Mouse (Mus musculus) embryonic facial prominence, embryonic 14.5 days (tissue): Measurements from ENCODE around the gene Slc22a2. TPM values are rescaled to one million over a fixed set of nuclear protein-coding genes. Genes with fewer than 3 reads are reported as not detected.
A peak's percentile ranks its signal among the peaks of the same experiment; 100 is the strongest.
"Not testable (repeated sequence)": the region's sequence is repeated elsewhere in the genome, so short reads cannot be mapped to it uniquely, and the experiment has no call there.

ENCODE experiments used
- ATAC-seq: fragments of 200-750 bp; cut with Nextera tagmentation; 2 replicates; pipeline ENCODE4 v1.8.0; 2017; ENCODE audit warnings: low read depth, moderate number of reproducible peaks, moderate TSS enrichment
- DNase-seq: peaks from one replicate; pipeline ENCODE4 v3.0.0-alpha.2; 2015; ENCODE audit warnings: low spot score
- H3K27ac ChIP-seq: fragments of 300-500 bp; sonication (generic); replicated peaks from 2 replicates; pipeline ENCODE4 v1.5.1; 2014; ENCODE audit warnings: low read depth, mild to moderate bottlenecking, low read length, moderate library complexity
- H3K27me3 ChIP-seq: fragments of 300-500 bp; sonication (generic); replicated peaks from 2 replicates; pipeline ENCODE4 v1.6.1; 2014; ENCODE audit warnings: low read length; ENCODE audit not compliant: control insufficient read depth, insufficient read depth
- H3K36me3 ChIP-seq: fragments of 300-500 bp; sonication (generic); 2 replicates; pipeline ENCODE4 v1.6.1; 2014; ENCODE audit warnings: low read length, mixed read lengths; ENCODE audit not compliant: control insufficient read depth, insufficient read depth
- H3K4me1 ChIP-seq: fragments of 300-500 bp; sonication (generic); 2 replicates; pipeline ENCODE4 v1.6.1; 2014; ENCODE audit warnings: antibody characterized with exemption, low read length; ENCODE audit not compliant: control insufficient read depth, insufficient read depth
- H3K4me2 ChIP-seq: fragments of 300-500 bp; sonication (generic); 2 replicates; pipeline ENCODE4 v1.6.1; 2014; ENCODE audit warnings: low read depth, mild to moderate bottlenecking, low read length, moderate library complexity, mixed read lengths
- H3K4me3 ChIP-seq: fragments of 300-500 bp; sonication (generic); 2 replicates; pipeline ENCODE4 v1.5.1; 2014; ENCODE audit warnings: low read depth, mild to moderate bottlenecking, low read length
- H3K9ac ChIP-seq: fragments of 300-500 bp; sonication (generic); 2 replicates; pipeline ENCODE4 v1.6.1; 2014; ENCODE audit warnings: low read depth, mild to moderate bottlenecking, low read length, moderate library complexity, mixed read lengths
- H3K9me3 ChIP-seq: fragments of 300-500 bp; sonication (generic); 2 replicates; pipeline ENCODE4 v1.6.1; 2016; ENCODE audit warnings: low read length; ENCODE audit not compliant: control insufficient read depth
- WGBS: fragments of 180-500 bp; shearing (Covaris S2); extraction: QIAGEN DNeasy Blood & Tissue Kit; methylation state at CpG from one replicate; pipeline ENCODE4 v1.1.7; 2014; 5-methylcytosine and 5-hydroxymethylcytosine counted together
- polyA plus RNA-seq: library from polyadenylated mRNA; unstranded; fragments of >200 nt; fragmentation: Nextera tagmentation; extraction: Ambion mirVana; gene quantifications from 2 replicates; pipeline ENCODE4 v1.2.1, GENCODE M21; 2014

The Slc22a2 gene
- 0.17 and 0.50 TPM in 2 replicates for polyA plus RNA-seq

DNA sequence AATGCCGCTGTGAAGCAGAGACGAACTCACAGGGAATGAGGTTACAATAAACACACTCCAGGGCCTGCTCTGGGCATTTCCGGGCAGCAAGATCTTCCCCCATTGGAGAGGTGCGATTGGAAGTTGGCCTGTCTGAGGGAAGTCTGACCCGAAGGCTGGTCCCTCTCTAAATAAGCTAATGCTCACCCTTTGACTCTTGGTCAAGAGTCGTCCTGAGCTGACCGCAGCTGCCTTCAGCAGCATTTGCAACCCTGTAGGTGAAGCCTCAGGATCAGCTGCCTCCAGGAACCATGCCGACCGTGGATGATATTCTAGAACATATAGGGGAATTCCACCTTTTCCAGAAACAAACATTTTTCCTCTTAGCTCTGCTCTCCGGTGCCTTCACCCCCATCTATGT lies at the start of gene Slc22a2:
Gene Slc22a2 (plus strand): TSS at position 142 of the 400 bp plus-strand sequence.
- no peak for DNase-seq
- WGBS, result 52% methylated on average over 10 of the region's 10 CpGs
- Histone ChIP-seq H3K9ac (no peak within 1 kb of the TSS), H3K4me2 (no peak within 1 kb of the TSS), H3K4me1 (no peaks in the 10 kb centered on the region), H3K4me3 (no peak within 1 kb of the TSS), H3K27ac (no peak within 1 kb of the TSS), H3K9me3 (no peaks in the 10 kb centered on the region), H3K36me3 (no peaks in the 10 kb centered on the region), H3K27me3 (no peaks in the 10 kb centered on the region)
- no peak for ATAC-seq

DNA sequence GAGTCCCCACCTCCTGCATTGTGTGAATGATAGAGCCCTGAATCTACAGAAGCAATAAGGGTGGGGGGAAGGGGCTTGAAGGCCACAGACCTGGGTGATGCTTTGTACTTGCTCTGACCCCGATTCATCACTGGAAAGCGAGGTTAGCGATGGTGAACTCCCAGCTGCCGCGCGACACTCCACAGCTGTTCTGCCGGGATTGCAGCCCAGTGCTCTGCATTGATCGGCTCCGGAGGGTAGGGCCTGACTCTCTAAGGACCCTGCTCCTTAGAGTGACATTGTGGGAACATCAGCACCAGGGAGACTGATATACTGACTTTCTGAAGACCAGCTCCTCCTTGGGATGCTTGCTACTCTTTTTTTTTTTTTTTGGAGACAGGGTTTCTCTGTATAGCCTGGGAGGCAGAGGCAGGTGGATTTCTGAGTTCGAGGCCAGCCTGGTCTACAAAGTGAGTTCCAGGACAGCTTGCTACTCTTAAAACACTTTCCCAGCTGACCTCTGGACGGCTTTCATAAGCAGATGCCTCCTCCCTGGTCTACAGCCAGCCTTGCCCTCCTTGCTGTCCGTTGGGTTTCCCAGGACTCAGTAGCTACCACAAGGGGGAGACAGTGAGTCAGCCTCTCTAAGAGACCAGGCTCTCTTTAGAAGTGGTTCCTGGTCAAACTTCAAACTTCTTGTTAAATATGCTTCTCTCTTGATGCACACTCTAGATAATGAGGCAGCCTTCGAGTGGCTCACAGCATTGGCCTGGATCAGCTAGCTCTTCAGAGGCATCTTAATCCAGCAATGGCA lies 49.4 kb upstream of the Slc22a2 start:
- peak; percentile 80 for DNase-seq
- Histone ChIP-seq H3K4me3 (no peak overlapping the region), H3K9ac (no peak overlapping the region), H3K9me3 (no peaks in the 10 kb centered on the region), H3K4me1 (no peaks in the 10 kb centered on the region), H3K4me2 (no peak overlapping the region), H3K36me3 (no peaks in the 10 kb centered on the region), H3K27ac (no peak overlapping the region), H3K27me3 (no peaks in the 10 kb centered on the region)
- ATAC-seq, result no peak
- WGBS, result 57% methylated on average over 13 of the region's 13 CpGs

DNA sequence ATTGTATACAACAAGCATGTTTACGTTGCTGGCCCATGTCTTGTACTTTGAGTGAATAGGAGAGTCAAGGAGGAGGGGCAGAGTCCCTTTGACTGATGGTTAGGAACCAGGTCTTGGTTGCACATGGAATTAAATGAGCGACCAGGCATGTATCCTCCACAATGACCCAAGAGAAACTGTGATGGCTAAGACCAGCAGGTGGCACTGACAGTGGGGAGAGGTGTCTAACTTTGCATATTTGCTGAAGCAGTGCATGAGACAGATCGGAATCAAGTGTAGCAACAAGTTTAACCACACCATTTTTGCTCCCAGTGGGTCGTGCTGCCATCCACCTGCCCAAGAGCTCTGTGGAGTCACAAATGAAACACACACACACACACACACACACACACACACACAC lies 21.7 kb upstream of the Slc22a2 start:
- ATAC-seq, result no peak
- H3K9me3 ChIP-seq, result 0 out of 2 replicates have a peak, but pooled peaks cover 5% of the 10 kb centered on the region
- no peak overlapping the region for H3K4me3 ChIP-seq
- DNase-seq, result no peak
- no peak overlapping the region for H3K9ac ChIP-seq
- H3K27ac ChIP-seq, result no peak overlapping the region
- H3K4me1 ChIP-seq, result no peaks in the 10 kb centered on the region
- H3K36me3 ChIP-seq, result no peaks in the 10 kb centered on the region
- 83% methylated on average over 4 of the region's 4 CpGs for WGBS
- no peak overlapping the region for H3K4me2 ChIP-seq
- H3K27me3 ChIP-seq, result no peaks in the 10 kb centered on the region

DNA sequence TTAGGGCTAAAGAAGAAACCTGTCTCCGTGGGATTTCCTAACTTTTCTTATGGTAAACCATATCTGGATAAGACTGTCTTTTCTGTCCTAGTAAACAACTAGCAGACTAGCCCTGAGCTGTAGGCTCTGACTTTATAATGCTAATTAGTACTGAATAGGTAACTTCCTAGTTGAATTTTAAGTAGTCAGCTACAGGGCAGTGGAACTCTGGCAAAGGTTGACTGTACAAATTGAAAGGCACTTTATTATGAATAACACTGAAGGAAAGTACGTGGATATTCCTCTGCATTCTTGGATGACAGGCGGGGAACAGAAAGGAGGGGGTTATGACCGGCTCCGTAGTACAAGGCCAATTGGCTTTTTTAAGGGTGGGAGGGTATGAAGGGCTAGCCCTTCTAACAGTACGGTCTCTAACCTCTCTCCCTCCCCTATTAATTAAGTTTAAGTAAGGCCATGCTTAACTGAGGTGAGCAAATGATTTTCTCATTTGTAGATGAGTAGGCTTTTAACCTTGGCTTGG lies 19.4 kb upstream of the Slc22a2 start:
- H3K9me3 ChIP-seq, H3K36me3 ChIP-seq, H3K4me1 ChIP-seq, ATAC-seq, H3K4me3 ChIP-seq, H3K27me3 ChIP-seq, DNase-seq, H3K9ac ChIP-seq, H3K4me2 ChIP-seq, H3K27ac ChIP-seq: not testable (repeated sequence)
- WGBS, result 74% methylated on average over 6 of the region's 6 CpGs

DNA sequence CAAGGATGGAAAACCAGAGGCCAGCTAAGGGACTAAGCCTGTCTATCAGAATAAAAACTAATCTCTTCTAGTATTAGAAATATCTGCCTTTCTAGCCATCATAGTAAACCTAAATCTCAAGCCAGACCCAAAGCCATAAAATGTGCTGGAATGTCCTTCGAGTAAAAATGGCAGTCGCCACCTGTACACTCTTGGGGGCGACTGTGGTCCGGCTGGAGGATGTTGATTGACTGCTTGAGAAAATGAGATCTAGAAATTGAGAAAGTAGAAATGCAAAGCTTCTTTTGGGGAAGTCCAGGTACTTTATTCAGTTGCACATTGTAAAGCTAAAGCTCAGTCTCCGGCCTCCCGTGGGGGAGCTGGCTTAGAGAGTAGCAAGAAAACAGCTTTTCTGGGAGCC lies 18.5 kb upstream of the Slc22a2 start:
- Histone ChIP-seq H3K27ac (no peak overlapping the region), H3K4me3 (no peak overlapping the region), H3K27me3 (no peaks in the 10 kb centered on the region), H3K9ac (no peak overlapping the region), H3K9me3 (no peaks in the 10 kb centered on the region), H3K4me2 (no peak overlapping the region), H3K4me1 (no peaks in the 10 kb centered on the region), H3K36me3 (no peaks in the 10 kb centered on the region)
- WGBS, result 87% methylated on average over 6 of the region's 6 CpGs
- ATAC-seq (no peak), DNase-seq (no peak)

DNA sequence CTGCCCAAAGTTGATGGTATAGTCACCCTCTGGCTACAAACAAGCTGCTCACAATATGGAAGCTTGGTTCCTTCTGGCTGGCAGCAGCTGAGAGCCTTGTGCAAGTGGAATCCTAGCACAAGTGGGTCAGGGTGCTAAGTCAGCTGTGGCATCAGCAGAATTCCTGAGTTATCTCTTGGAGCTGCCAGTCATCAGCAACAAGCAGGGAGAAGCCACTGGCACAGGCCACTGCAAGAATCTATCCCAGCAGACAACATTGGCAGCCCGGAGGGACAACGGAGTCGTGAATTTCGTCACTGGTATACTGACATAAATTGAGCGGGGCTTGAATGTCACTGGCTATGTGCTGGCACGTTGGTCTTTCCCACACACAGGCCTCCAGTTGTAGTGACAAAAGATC lies 12.6 kb upstream of the Slc22a2 start:
- DNase-seq, result no peak
- Histone ChIP-seq H3K36me3 (no peaks in the 10 kb centered on the region), H3K4me1 (no peaks in the 10 kb centered on the region), H3K27ac (no peak overlapping the region), H3K9me3 (no peaks in the 10 kb centered on the region), H3K27me3 (no peaks in the 10 kb centered on the region), H3K9ac (no peak overlapping the region), H3K4me3 (no peak overlapping the region), H3K4me2 (no peak overlapping the region)
- ATAC-seq, result no peak
- whole genome bisulfite sequencing, result 77% methylated on average over 6 of the region's 6 CpGs

DNA sequence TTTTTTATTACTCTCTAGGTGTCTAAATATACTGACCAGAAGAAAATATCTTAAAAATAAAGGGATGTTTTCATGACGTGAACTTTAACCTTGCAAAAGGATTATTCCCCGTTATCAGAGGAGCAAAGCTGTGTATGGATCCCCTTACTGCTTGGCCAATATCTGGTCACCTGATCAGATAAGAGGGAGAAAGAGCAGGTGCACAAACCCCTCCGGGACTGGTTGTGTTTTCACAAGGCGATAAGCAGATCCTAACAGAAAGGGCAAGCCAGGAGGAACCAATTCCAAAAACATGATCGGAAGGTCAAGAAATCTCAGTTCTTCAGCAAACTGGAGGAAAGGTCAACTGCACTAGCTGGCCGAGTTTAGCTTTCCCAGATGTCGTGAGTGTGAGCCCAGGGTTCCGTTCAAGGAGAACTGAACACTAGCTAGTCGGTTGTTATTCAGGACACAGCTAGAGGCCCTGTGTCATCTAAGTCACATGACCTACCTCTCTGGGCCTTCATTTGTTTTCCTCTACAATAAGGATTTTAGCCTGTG lies 11.9 kb upstream of the Slc22a2 start:
- Histone ChIP-seq H3K9me3 (no peaks in the 10 kb centered on the region), H3K4me3 (no peak overlapping the region), H3K36me3 (no peaks in the 10 kb centered on the region), H3K27ac (no peak overlapping the region), H3K4me1 (no peaks in the 10 kb centered on the region), H3K27me3 (no peaks in the 10 kb centered on the region), H3K4me2 (no peak overlapping the region), H3K9ac (no peak overlapping the region)
- 66% methylated on average over 9 of the region's 9 CpGs for WGBS
- no peak for DNase-seq
- no peak for ATAC-seq

DNA sequence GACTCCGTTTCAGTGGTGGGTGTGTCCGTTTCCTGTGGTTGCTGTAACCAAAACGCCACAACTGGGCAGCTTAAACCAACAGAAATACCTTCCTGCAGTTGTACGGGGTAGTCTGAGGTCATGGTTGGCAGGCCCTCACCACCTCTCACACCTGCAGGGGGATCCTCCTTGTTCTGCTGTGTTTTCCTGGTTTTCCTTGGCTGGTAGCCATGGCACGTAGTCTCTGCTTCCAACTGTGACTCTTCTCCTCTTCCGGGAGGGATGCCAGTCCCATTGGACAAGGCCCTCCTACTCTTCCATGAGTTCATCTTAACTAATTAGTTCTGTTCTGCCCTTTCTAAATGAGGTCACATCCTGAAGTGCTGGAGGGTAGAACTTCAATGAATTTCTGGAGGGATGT lies 8.5 kb upstream of the Slc22a2 start:
- Histone ChIP-seq H3K27ac (no peak overlapping the region), H3K36me3 (no peaks in the 10 kb centered on the region), H3K9me3 (no peaks in the 10 kb centered on the region), H3K4me1 (no peaks in the 10 kb centered on the region), H3K4me2 (no peak overlapping the region), H3K27me3 (no peaks in the 10 kb centered on the region), H3K4me3 (no peak overlapping the region), H3K9ac (no peak overlapping the region)
- ATAC-seq, result no peak
- DNase-seq, result no peak
- WGBS, result 66% methylated on average over 6 of the region's 6 CpGs

DNA sequence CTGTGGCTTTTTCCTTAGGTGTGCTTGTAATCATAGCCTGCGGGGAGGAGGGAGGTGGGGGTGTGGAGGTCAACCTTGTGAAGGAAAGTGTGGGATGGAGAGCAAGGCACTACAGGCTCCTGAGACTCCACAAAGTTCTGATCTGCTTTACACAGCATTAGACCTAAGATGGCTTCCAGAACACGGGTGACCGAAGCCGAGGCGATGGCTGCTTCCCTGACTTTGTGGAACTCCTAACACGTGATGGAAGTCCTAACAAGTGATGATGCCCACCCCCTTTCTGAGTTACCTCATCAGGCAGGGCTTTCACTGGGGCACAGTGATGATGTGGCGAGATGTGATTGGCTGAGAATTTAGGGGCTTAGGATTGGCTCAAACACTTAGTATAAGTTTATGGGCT lies 6.8 kb upstream of the Slc22a2 start:
- DNase-seq (no peak), ATAC-seq (no peak)
- Histone ChIP-seq H3K36me3 (no peaks in the 10 kb centered on the region), H3K27me3 (no peaks in the 10 kb centered on the region), H3K27ac (no peak overlapping the region), H3K4me2 (no peak overlapping the region), H3K9ac (no peak overlapping the region), H3K4me3 (no peak overlapping the region), H3K9me3 (no peaks in the 10 kb centered on the region), H3K4me1 (no peaks in the 10 kb centered on the region)
- 92% methylated on average over 7 of the region's 7 CpGs for WGBS
